Mouse (Mus musculus) spleen, adult 2 months (tissue): Measurements from ENCODE around the gene Mocs1. TPM values are rescaled to one million over a fixed set of nuclear protein-coding genes. Genes with fewer than 3 reads are reported as not detected.

Experiments
- DNase-seq, 2 experiments: peaks; one replicate each; pipeline versions ENCODE4 v3.0.0 to v3.0.0-alpha.2; 2012 to 2021; ENCODE audit warnings: low spot score in 2 of 2, low read depth in 1 of 2
- H3K27ac ChIP-seq: fragments of 200-500 bp; 2 replicates; pipeline ENCODE4 v1.5.1; 2012; ENCODE audit warnings: low read length, inconsistent platforms; ENCODE audit not compliant: insufficient read depth
- H3K27me3 ChIP-seq: fragments of 200-500 bp; 2 replicates; pipeline ENCODE4 v1.6.1; 2012; ENCODE audit warnings: mild to moderate bottlenecking, moderate library complexity, low read length, inconsistent platforms; ENCODE audit not compliant: control insufficient read depth, insufficient read depth
- H3K36me3 ChIP-seq: fragments of 200-500 bp; 2 replicates; pipeline ENCODE4 v1.6.1; 2012; ENCODE audit warnings: mild to moderate bottlenecking, low read length, inconsistent platforms; ENCODE audit not compliant: control insufficient read depth, insufficient read depth
- H3K4me1 ChIP-seq: fragments of 200-500 bp; 2 replicates; pipeline ENCODE4 v1.6.1; 2011; ENCODE audit warnings: inconsistent platforms; ENCODE audit not compliant: control insufficient read depth, insufficient read depth, insufficient read length
- H3K4me3 ChIP-seq: fragments of 200-500 bp; 2 replicates; pipeline ENCODE4 v1.5.1; 2011; ENCODE audit warnings: mild to moderate bottlenecking, inconsistent platforms; ENCODE audit not compliant: insufficient read depth, insufficient read length; ENCODE audit errors: extremely low read depth
- CTCF ChIP-seq: fragments of 200-500 bp; IDR thresholded peaks from 2 replicates; pipeline ENCODE4 v1.5.1; 2011; ENCODE audit warnings: mild to moderate bottlenecking, inconsistent platforms; ENCODE audit not compliant: insufficient read depth, insufficient read length, insufficient replicate concordance; ENCODE audit errors: extremely low read depth
- POLR2A ChIP-seq: fragments of 200-500 bp; IDR thresholded peaks from 2 replicates; pipeline ENCODE4 v1.6.1; 2011; ENCODE audit warnings: low read depth, low read length, inconsistent platforms
- WGBS: fragments of 180-500 bp; shearing (Covaris S2); methylation state at CpG from one replicate; pipeline ENCODE4 v1.1.7; 2018; 5-methylcytosine and 5-hydroxymethylcytosine counted together
- polyA plus RNA-seq: library from polyadenylated mRNA; depleted of rRNA; stranded (reverse); fragments of >200 nt; gene quantifications from 2 replicates; pipeline ENCODE4 v1.2.3, GENCODE M21; 2012

Gene Mocs1
- polyA plus RNA-seq, 1 experiment, result 21.9 TPM

DNA sequence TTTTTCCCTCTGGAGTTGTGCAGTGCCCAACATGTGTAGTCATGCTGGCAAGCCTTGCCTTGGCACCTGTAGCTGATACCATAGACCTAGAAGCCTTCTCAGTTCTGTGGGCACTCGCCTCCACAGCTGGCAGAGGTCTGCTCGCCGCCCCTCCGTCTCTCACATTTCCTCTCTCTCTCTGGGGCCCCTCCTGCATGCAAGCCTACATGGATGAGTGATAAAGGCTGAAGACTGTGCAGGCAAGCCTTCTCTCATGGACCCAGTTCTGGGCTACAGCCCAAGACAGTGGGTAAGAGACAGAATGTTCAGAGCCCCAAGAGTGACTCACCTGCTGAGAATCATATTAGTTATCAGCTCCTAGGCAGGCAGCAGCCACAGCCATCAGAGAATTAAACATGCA is 45.9 kb downstream of the Mocs1 start:
- no peak for TF ChIP-seq CTCF
- no peak for TF ChIP-seq POLR2A
- Histone ChIP-seq H3K4me3 (no peak overlapping the region), H3K4me1 (no peaks in the 10 kb centered on the region), H3K27me3 (no peaks in the 10 kb centered on the region), H3K36me3 (no peaks in the 10 kb centered on the region), H3K27ac (no peak overlapping the region)
- DNase-seq, result no peak
- WGBS, result 72% methylated on average over 4 of the region's 4 CpGs

GRCm38 (mm10) chr17:49475174-49475573 is 47.0 kb downstream of the Mocs1 start:
- DNase-seq, result no peak
- H3K4me1 ChIP-seq, result no peaks in the 10 kb centered on the region
- no peaks in the 10 kb centered on the region for H3K27me3 ChIP-seq
- WGBS, result 75% methylated on average over 1 of the region's 1 CpGs
- no peak overlapping the region for H3K4me3 ChIP-seq
- no peak for TF ChIP-seq CTCF
- no peak for TF ChIP-seq POLR2A
- H3K27ac ChIP-seq, result no peak overlapping the region
- no peaks in the 10 kb centered on the region for H3K36me3 ChIP-seq

DNA sequence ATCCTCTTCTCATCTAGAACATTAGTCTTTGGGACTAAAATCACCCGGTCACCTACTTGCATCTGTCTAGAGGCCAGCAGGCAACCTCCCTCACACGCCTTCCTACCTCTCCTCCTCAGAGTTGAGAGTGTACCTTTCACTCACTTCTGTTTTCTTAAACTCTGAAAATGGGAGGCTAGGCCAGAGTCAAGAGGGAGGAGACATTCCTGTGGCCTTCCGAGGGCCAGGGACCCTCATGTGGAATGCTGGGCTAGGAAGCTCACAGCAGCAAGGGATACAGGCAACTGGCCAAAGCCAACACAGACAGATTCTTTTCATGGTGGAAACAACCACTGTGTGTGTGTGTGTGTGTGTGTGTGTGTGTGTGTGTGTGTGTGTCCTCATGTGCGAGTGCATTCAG is 49.2 kb downstream of the Mocs1 start:
- no peak for TF ChIP-seq CTCF
- TF ChIP-seq POLR2A, result no peak
- Histone ChIP-seq H3K27me3 (no peaks in the 10 kb centered on the region), H3K27ac (no peak overlapping the region), H3K4me1 (no peaks in the 10 kb centered on the region), H3K4me3 (no peak overlapping the region), H3K36me3 (no peaks in the 10 kb centered on the region)
- no peak for DNase-seq
- 81% methylated on average over 4 of the region's 4 CpGs for WGBS

GRCm38 (mm10) chr17:49481876-49482275 is 53.7 kb downstream of the Mocs1 start:
- TF ChIP-seq POLR2A, result no peak
- TF ChIP-seq CTCF, result no peak
- H3K27me3 ChIP-seq, result no peaks in the 10 kb centered on the region
- no peaks in the 10 kb centered on the region for H3K36me3 ChIP-seq
- no peak overlapping the region for H3K27ac ChIP-seq
- no peak overlapping the region for H3K4me3 ChIP-seq
- WGBS, result 54% methylated on average over 3 of the region's 3 CpGs
- no peak for DNase-seq
- no peaks in the 10 kb centered on the region for H3K4me1 ChIP-seq

- H3K4me1 ChIP-seq, result no peaks in the 10 kb centered on the region
- H3K4me3 ChIP-seq, result no peak overlapping the region
- no peak overlapping the region for H3K27ac ChIP-seq
- WGBS, result 78% methylated on average over 3 of the region's 3 CpGs
- DNase-seq, result no peak
- H3K36me3 ChIP-seq, result no peaks in the 10 kb centered on the region
- H3K27me3 ChIP-seq, result no peaks in the 10 kb centered on the region
- TF ChIP-seq POLR2A (no peak), CTCF (no peak)
These were observed 56.3 kb downstream of the Mocs1 start for GRCm38 (mm10) chr17:49484435-49484834.

DNA sequence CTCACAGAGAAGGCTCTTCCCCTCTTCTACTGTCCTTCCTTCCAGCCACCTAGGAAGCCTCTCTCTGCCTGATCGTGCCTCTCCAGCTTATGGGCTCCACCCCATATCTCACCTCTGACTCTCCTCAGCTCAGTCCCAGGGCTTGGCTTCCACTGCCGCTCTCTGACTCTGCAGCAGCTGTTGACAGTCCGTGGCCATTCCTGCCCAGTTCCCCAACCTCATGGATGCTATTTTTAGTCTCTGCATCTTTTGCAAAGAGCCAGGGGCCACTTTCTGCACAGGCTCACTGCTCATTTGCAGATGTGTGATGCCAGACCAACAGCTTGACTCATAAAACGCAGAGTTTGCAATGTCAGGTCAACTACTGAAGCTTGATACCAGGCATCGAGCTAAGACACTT is 60.9 kb downstream of the Mocs1 start:
- WGBS, result 52% methylated on average over 5 of the region's 5 CpGs
- no peak for TF ChIP-seq CTCF
- TF ChIP-seq POLR2A, result no peak
- H3K36me3 ChIP-seq, result no peaks in the 10 kb centered on the region
- no peak for DNase-seq
- no peaks in the 10 kb centered on the region for H3K27me3 ChIP-seq
- H3K4me3 ChIP-seq, result no peak overlapping the region
- no peaks in the 10 kb centered on the region for H3K4me1 ChIP-seq
- no peak overlapping the region for H3K27ac ChIP-seq

GRCm38 (mm10) chr17:49493276-49493675 is 65.1 kb downstream of the Mocs1 start:
- Histone ChIP-seq H3K4me1 (no peaks in the 10 kb centered on the region), H3K27me3 (no peaks in the 10 kb centered on the region), H3K4me3 (no peak overlapping the region), H3K27ac (no peak overlapping the region), H3K36me3 (no peaks in the 10 kb centered on the region)
- 95% methylated on average over 4 of the region's 4 CpGs for WGBS
- no peak for DNase-seq
- no peak for TF ChIP-seq POLR2A
- no peak for TF ChIP-seq CTCF

GRCm38 (mm10) chr17:49498169-49498568 is 70.0 kb downstream of the Mocs1 start:
- H3K4me3 ChIP-seq, result no peak overlapping the region
- no peak for DNase-seq
- no peaks in the 10 kb centered on the region for H3K27me3 ChIP-seq
- H3K36me3 ChIP-seq, result no peaks in the 10 kb centered on the region
- 86% methylated on average over 3 of the region's 3 CpGs for WGBS
- no peaks in the 10 kb centered on the region for H3K4me1 ChIP-seq
- no peak for TF ChIP-seq CTCF
- no peak for TF ChIP-seq POLR2A
- no peak overlapping the region for H3K27ac ChIP-seq
